Mouse (Mus musculus) intestine, postnatal 0 days (tissue): ENCODE data around the gene Rcn3. TPM values are rescaled to one million over a fixed set of nuclear protein-coding genes. Genes with fewer than 3 reads are reported as not detected.
A peak's percentile ranks its signal among the peaks of the same experiment; 100 is the strongest.

Experiments
- ATAC-seq: fragments of 200-750 bp; cut with Nextera tagmentation; 2 replicates; pipeline ENCODE4 v1.8.0; 2017; ENCODE audit warnings: mild to moderate bottlenecking, moderate TSS enrichment, moderate library complexity
- H3K27ac ChIP-seq: fragments of 300-500 bp; sonication (generic); 2 replicates; pipeline ENCODE4 v1.5.1; 2014; ENCODE audit warnings: mild to moderate bottlenecking, low read depth, low read length, moderate library complexity
- H3K27me3 ChIP-seq: fragments of 300-500 bp; sonication (generic); replicated peaks from 2 replicates; pipeline ENCODE4 v1.6.1; 2014; ENCODE audit warnings: low read length, mixed read lengths; ENCODE audit not compliant: control insufficient read depth, insufficient read depth
- H3K36me3 ChIP-seq: fragments of 300-500 bp; sonication (generic); 2 replicates; pipeline ENCODE4 v1.6.1; 2014; ENCODE audit warnings: mild to moderate bottlenecking, moderate library complexity; ENCODE audit not compliant: control insufficient read depth, insufficient read depth
- H3K4me1 ChIP-seq: fragments of 300-500 bp; sonication (generic); replicated peaks from 2 replicates; pipeline ENCODE4 v1.6.1; 2014; ENCODE audit warnings: antibody characterized with exemption, low read length, mixed read lengths; ENCODE audit not compliant: control insufficient read depth, insufficient read depth
- H3K4me2 ChIP-seq: fragments of 300-500 bp; sonication (generic); replicated peaks from 2 replicates; pipeline ENCODE4 v1.6.1; 2014; ENCODE audit warnings: low read depth, mild to moderate bottlenecking, moderate library complexity
- H3K4me3 ChIP-seq: fragments of 300-500 bp; sonication (generic); 2 replicates; pipeline ENCODE4 v1.5.1; 2014; ENCODE audit warnings: low read depth, low read length
- H3K9ac ChIP-seq: fragments of 300-500 bp; sonication (generic); 2 replicates; pipeline ENCODE4 v1.6.1; 2014; ENCODE audit warnings: mild to moderate bottlenecking, low read depth, low read length
- H3K9me3 ChIP-seq: fragments of 300-500 bp; sonication (generic); 2 replicates; pipeline ENCODE4 v1.6.1; 2016; ENCODE audit warnings: mixed run types; ENCODE audit not compliant: control insufficient read depth
- CTCF ChIP-seq: sonication (generic); IDR thresholded peaks from 2 replicates; pipeline ENCODE4 v1.5.1; 2016; ENCODE audit warnings: low read depth, mild to moderate bottlenecking, control low read depth, antibody characterized with exemption, moderate library complexity
- whole genome bisulfite sequencing: fragments of 180-500 bp; shearing (Covaris S2); extraction: QIAGEN DNeasy Blood & Tissue Kit; methylation state at CpG from one replicate; pipeline ENCODE4 v1.1.7; 2014; 5-methylcytosine and 5-hydroxymethylcytosine counted together
- polyA plus RNA-seq: library from polyadenylated mRNA; unstranded; fragments of >200 nt; fragmentation: Nextera tagmentation; extraction: Ambion mirVana; gene quantifications from 2 replicates; pipeline ENCODE4 v1.2.1, GENCODE M21; 2015

The Rcn3 gene
- polyA plus RNA-seq, 1 experiment from 2014 or later: 85.6 TPM

DNA sequence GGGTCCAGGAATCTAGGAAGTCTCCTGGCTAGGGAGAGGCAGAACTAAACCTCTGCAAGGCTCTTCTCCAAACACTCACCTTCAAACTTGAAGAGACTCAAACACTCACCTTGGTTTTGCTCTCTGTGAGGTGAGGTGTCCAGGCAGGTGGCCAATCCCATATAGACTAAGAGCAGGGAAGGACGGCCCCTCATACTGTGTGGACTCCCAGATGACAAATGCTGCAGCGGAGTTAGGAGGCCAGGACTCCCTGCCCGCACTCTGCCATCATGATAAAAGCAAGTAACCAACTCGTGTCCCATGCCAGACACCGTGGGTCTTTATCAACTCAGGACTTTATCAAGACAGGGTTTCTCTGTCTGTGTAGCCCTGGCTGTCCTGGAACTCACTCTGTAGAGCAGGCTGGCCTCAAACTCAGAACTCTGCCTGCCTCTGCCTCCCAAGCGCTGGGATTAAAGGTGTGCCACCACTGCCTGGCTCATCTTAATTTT is 31.3 kb downstream of the Rcn3 start:
- Histone ChIP-seq H3K27ac (no peak overlapping the region; the same call in 1 of the 2 replicates), H3K4me3 (peak overlapping the region; percentile 84), H3K4me1 (no peaks in the 10 kb centered on the region), H3K36me3 (peaks cover 7% of the 10 kb centered on the region; the same call in 1 of the 2 replicates), H3K9me3 (no peaks in the 10 kb centered on the region), H3K4me2 (peak overlapping the region; percentile 72), H3K9ac (no peak overlapping the region; the same call in 1 of the 2 replicates), H3K27me3 (no peaks in the 10 kb centered on the region)
- ATAC-seq: no peak
- 61% methylated on average over 6 of the region's 6 CpGs for WGBS
- no peak for TF ChIP-seq CTCF

DNA sequence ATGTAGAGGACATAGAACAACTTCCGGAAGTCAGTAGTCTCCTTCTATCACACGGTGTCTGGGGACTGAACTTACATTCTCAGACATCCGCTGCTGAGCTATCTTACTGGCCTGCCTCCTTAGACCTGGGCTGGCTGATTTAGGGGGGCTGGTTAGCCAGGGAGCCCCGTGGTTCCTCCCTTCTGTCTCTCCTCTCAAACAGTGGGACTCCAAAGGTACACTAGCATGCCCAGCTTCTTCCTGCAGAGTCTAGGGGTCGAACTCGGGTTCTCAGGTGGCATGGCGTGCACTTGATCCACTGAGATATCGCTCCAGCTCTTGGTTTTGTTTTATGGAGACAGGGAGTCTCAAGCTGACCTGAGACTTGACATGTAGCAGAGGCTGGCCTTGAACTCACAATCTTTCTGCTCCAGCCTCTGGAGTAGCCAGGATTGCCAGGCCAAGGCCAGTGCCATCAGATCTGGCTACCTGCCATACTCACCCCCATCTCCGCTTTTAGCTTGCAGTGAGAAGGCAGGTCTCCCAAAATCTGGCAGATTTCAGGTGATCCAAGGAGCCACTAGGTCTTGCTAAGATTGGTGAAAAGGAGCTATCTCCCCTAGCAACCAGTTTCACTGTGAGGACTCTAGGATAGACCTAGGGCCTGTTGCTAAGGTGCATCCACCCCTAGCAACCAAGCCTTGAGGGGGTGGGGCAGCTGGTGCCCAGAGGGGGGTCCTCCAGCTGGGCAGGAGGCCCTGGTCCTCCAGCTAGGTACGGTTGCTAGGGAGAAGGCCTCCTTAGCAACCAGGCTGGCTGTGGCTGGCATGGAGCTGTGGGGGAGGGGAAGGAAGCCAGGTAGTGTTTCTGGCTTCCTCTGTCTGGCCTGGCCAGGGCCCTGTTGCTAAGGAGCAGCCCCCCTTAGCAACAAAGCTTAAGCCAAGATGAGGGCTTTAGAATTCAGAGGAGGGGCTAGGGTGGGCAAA is 33.1 kb downstream of the Rcn3 start:
- Histone ChIP-seq H3K27ac (no peak overlapping the region), H3K4me1 (no peaks in the 10 kb centered on the region), H3K36me3 (peaks cover 7% of the 10 kb centered on the region; the same call in 1 of the 2 replicates), H3K9ac (no peak overlapping the region), H3K9me3 (no peaks in the 10 kb centered on the region), H3K4me3 (no peak overlapping the region), H3K27me3 (no peaks in the 10 kb centered on the region), H3K4me2 (no peak overlapping the region)
- ATAC-seq: no peak
- no peak for TF ChIP-seq CTCF
- 81% methylated on average over 10 of the region's 10 CpGs for WGBS

DNA sequence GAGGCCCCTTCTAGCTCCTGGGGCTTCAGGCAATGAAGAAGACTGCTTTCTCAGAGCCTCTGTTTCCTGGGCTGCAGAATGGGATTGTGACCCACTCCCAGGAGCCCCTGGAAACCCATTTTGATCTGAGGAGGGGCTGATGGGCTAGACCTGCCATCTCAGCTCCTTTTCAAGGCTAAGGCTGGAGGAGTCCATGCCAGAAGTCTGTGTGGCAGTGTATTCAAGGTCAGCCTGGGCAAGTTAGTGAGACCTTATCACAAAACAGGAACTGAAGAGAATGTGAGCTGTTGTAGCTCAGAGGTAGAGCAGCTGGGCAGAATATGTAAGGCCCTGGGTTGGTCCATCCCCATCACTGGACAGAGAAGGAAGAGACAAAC is 35.1 kb downstream of the Rcn3 start:
- Histone ChIP-seq H3K9me3 (no peaks in the 10 kb centered on the region), H3K4me3 (no peak overlapping the region), H3K4me2 (no peak overlapping the region), H3K9ac (no peak overlapping the region), H3K36me3 (peaks cover 7% of the 10 kb centered on the region; the same call in 1 of the 2 replicates), H3K27ac (no peak overlapping the region), H3K27me3 (no peaks in the 10 kb centered on the region), H3K4me1 (no peaks in the 10 kb centered on the region; the same call in 1 of the 2 replicates)
- no peak for TF ChIP-seq CTCF
- ATAC-seq: no peak

GRCm38 (mm10) chr7:45056329-45056971 is 35.6 kb downstream of the Rcn3 start:
- no peak for ATAC-seq
- no peak overlapping the region for H3K4me2 ChIP-seq
- no peak overlapping the region for H3K4me3 ChIP-seq
- H3K36me3 ChIP-seq: peaks cover 7% of the 10 kb centered on the region; the same call in 1 of the 2 replicates
- no peak overlapping the region for H3K27ac ChIP-seq
- no peak overlapping the region for H3K9ac ChIP-seq
- no peak for TF ChIP-seq CTCF
- H3K27me3 ChIP-seq: no peaks in the 10 kb centered on the region
- peaks cover 1% of the 10 kb centered on the region; the same call in 1 of the 2 replicates for H3K4me1 ChIP-seq
- H3K9me3 ChIP-seq: no peaks in the 10 kb centered on the region
- 72% methylated on average over 14 of the region's 14 CpGs for WGBS

- Histone ChIP-seq H3K9me3 (no peaks in the 10 kb centered on the region), H3K9ac (peak overlapping the region; percentile 75), H3K36me3 (peaks cover 21% of the 10 kb centered on the region), H3K27ac (peak overlapping the region; percentile 93), H3K4me3 (peak overlapping the region; percentile 90), H3K27me3 (no peaks in the 10 kb centered on the region), H3K4me1 (peaks cover 4% of the 10 kb centered on the region; the same call in 1 of the 2 replicates), H3K4me2 (peak overlapping the region; percentile 94)
- peak; percentile 93 for ATAC-seq
- TF ChIP-seq CTCF: no peak
- WGBS: under 1% methylated on average over 33 of the region's 33 CpGs
Observed at GRCm38 (mm10) chr7:45053931-45054510, 38.0 kb downstream of the Rcn3 start.
